Comparison of ENCODE assay signal across 24 mouse cellular contexts in the genomic region with DNA sequence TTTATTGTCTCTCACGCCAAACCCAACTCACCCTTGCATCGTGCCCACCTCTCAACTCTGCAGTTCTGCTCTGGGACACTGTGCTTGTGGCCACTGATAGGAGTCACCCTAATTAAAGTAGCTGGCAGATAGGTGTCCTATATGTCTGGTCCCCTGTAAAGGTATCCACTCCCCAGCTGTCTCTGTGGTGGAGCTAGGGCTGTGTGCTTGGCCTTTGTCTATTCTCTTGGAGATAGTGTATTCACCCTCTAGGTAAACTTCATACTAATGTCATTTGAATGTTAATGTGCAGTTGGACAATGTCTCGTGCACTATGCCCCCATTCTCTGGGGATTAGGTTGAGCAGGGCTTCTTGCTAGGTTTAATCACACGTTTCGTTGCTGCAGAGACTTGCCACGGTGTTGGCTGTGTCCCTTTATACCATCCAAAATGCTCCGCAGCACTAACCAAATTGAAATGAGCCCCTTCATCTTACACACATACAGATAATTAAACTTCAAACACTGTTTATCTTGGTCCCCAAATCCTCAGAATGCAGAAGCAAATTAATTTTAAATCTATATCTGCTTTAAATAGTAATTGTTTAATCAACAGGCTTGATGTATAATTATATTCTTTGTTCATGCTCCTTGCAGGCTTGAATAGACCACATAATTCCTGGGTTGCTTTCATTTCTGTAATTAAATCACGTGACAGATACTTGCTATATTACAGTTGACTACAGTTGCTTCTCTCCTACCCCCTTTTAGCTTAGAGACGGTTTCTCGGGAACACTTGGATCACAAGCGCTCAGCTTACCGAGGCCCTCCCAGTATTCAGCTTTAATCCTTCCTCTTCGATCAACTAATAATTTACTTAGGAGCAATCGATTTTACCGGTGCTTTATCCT.
DNase-seq lines count a peak whose midpoint lies in the region; ATAC-seq and TF ChIP-seq lines count a peak whose summit lies in the region.
"Had no signal": no experiment of that assay in that cellular context is flagged by ENCODE, and none has a peak within 500 bp of the region (broad histone marks: within the 10 kb centered on the region; RNA-seq: fewer than 3 reads in every experiment).

No protein-coding gene starts in this region.

- no peaks in the 10 kb centered on the region for H3K27me3 ChIP-seq in hindbrain, embryonic 16.5 days (replicated peaks; ENCODE audit: control insufficient read depth, insufficient read depth, low read length)
- no peaks in the 10 kb centered on the region for H3K27me3 ChIP-seq in hindbrain, embryonic 10.5 days (ENCODE audit: insufficient read depth, poor library complexity, severe bottlenecking)
- H3K27me3 ChIP-seq in forebrain, embryonic 13.5 days, result no peaks in the 10 kb centered on the region
- no peaks in the 10 kb centered on the region for H3K27me3 ChIP-seq in midbrain, embryonic 14.5 days (ENCODE audit: control insufficient read depth, insufficient read depth, low read length)
- H3K27me3 ChIP-seq in heart, embryonic 12.5 days (replicated peaks), result no peaks in the 10 kb centered on the region
- H3K27me3 ChIP-seq in kidney, adult 2 months (replicated peaks; ENCODE audit: control insufficient read depth, insufficient read depth, low read length), result no peaks in the 10 kb centered on the region
- H3K27me3 ChIP-seq: embryonic facial prominence, embryonic 13.5 days; liver, embryonic 12.5 days; Patski had no signal

- no peak overlapping the region for H3K4me3 ChIP-seq in hindbrain, embryonic 16.5 days (ENCODE audit: low read length)
- no peak overlapping the region for H3K4me3 ChIP-seq in hindbrain, embryonic 10.5 days
- no peak overlapping the region for H3K4me3 ChIP-seq in forebrain, embryonic 13.5 days
- H3K4me3 ChIP-seq in midbrain, embryonic 14.5 days (replicated peaks; ENCODE audit: low read depth, low read length), result no peak overlapping the region
- no peak overlapping the region for H3K4me3 ChIP-seq in heart, embryonic 12.5 days
- H3K4me3 ChIP-seq in kidney, adult 2 months (ENCODE audit: insufficient read depth, low read depth, low read length), result no peak overlapping the region
- H3K4me3 ChIP-seq: embryonic facial prominence, embryonic 13.5 days; heart, embryonic 10.5 days; limb, embryonic 13.5 days; liver, embryonic 12.5 days had no signal

- 70% methylated on average over 15 of the region's 15 CpGs for WGBS in hindbrain, embryonic 16.5 days
- WGBS in hindbrain, embryonic 10.5 days, result 88% methylated on average over 15 of the region's 15 CpGs
- WGBS in forebrain, embryonic 13.5 days, result 37% methylated on average over 15 of the region's 15 CpGs
- 51% methylated on average over 15 of the region's 15 CpGs for WGBS in midbrain, embryonic 14.5 days
- 79% methylated on average over 15 of the region's 15 CpGs for WGBS in heart, embryonic 12.5 days
- WGBS in kidney, adult 2 months, result 82% methylated on average over 15 of the region's 15 CpGs

- no peaks in the 10 kb centered on the region for H3K4me1 ChIP-seq in hindbrain, embryonic 16.5 days (ENCODE audit: control insufficient read depth, insufficient read depth, low read depth, low read length)
- H3K4me1 ChIP-seq in hindbrain, embryonic 10.5 days (replicated peaks), result no peaks in the 10 kb centered on the region
- H3K4me1 ChIP-seq in forebrain, embryonic 13.5 days, result peaks cover 17% of the 10 kb centered on the region
- H3K4me1 ChIP-seq in midbrain, embryonic 14.5 days (ENCODE audit: control insufficient read depth, insufficient read depth, low read length), result peaks cover 7% of the 10 kb centered on the region; the same call in 1 of the 2 replicates
- H3K4me1 ChIP-seq in heart, embryonic 12.5 days (replicated peaks), result no peaks in the 10 kb centered on the region
- no peaks in the 10 kb centered on the region for H3K4me1 ChIP-seq in kidney, adult 2 months (ENCODE audit: control insufficient read depth, insufficient read depth, low read length)
- H3K4me1 ChIP-seq: embryonic facial prominence, embryonic 13.5 days; heart, embryonic 10.5 days; limb, embryonic 13.5 days; liver, embryonic 12.5 days had no signal

- TF ChIP-seq CTCF in kidney, adult 2 months (conservative IDR thresholded peaks at IDR 0.05; ENCODE audit: insufficient read depth, insufficient read length, low read depth, low read length), result no peak

- H3K36me3 ChIP-seq in hindbrain, embryonic 16.5 days (ENCODE audit: control insufficient read depth, insufficient read depth, low read length), result no peaks in the 10 kb centered on the region
- no peaks in the 10 kb centered on the region for H3K36me3 ChIP-seq in hindbrain, embryonic 10.5 days
- no peaks in the 10 kb centered on the region for H3K36me3 ChIP-seq in forebrain, embryonic 13.5 days (ENCODE audit: poor library complexity, severe bottlenecking)
- H3K36me3 ChIP-seq in midbrain, embryonic 14.5 days (ENCODE audit: control insufficient read depth, insufficient read depth, low read length), result no peaks in the 10 kb centered on the region
- H3K36me3 ChIP-seq in heart, embryonic 12.5 days, result no peaks in the 10 kb centered on the region
- no peaks in the 10 kb centered on the region for H3K36me3 ChIP-seq in kidney, adult 2 months (ENCODE audit: control insufficient read depth, insufficient read depth, low read length)
- H3K36me3 ChIP-seq: embryonic facial prominence, embryonic 13.5 days; heart, embryonic 10.5 days; limb, embryonic 13.5 days; liver, embryonic 12.5 days had no signal

- DNase-seq in hindbrain, embryonic 10.5 days (ENCODE audit: low spot score), result no peak
- DNase-seq in MN1 (ENCODE audit: low spot score), result peak; percentile 35
- DNase-seq in midbrain, embryonic 14.5 days, result peak; percentile 32
- DNase-seq in frontal cortex, postnatal 25 days (ENCODE audit: low spot score in 2 of 2), result no peak
- DNase-seq in kidney, adult 2 months, result no peak
- DNase-seq: adrenal gland, adult 8-10 months; cerebellum, adult 18-20 months; cerebellum, postnatal 25 days; gastrocnemius, postnatal 10 days; kidney, adult 11 months; kidney, postnatal 4 days; lung, adult 18-20 months; right cerebral cortex, postnatal 25 days; spleen, adult 18-20 months had no signal

- ATAC-seq in hindbrain, embryonic 16.5 days, result 0 out of 2 replicates have a peak, but pooled peaks have one; percentile 48
- peak; percentile 84 for ATAC-seq in forebrain, embryonic 13.5 days
- no peak for ATAC-seq in midbrain, embryonic 14.5 days (ENCODE audit: low FRiP score, low TSS enrichment)
- no peak for ATAC-seq in heart, embryonic 12.5 days (ENCODE audit: insufficient number of reproducible peaks, low FRiP score)
- ATAC-seq: CD4-positive, CD25-positive, alpha-beta regulatory T cell, adult 4 months; hindbrain, postnatal 0 days; liver, embryonic 12.5 days; Patski had no signal

- H3K9me3 ChIP-seq in hindbrain, embryonic 16.5 days (ENCODE audit: control insufficient read depth, low read length), result no peaks in the 10 kb centered on the region
- H3K9me3 ChIP-seq in hindbrain, embryonic 10.5 days, result no peaks in the 10 kb centered on the region
- no peaks in the 10 kb centered on the region for H3K9me3 ChIP-seq in forebrain, embryonic 13.5 days (replicated peaks)
- H3K9me3 ChIP-seq in midbrain, embryonic 14.5 days (ENCODE audit: control insufficient read depth, low read length), result no peaks in the 10 kb centered on the region
- H3K9me3 ChIP-seq in heart, embryonic 12.5 days (replicated peaks), result 0 out of 2 replicates have a peak, but pooled peaks cover 2% of the 10 kb centered on the region
- H3K9me3 ChIP-seq: embryonic facial prominence, embryonic 13.5 days; heart, embryonic 10.5 days; limb, embryonic 13.5 days; liver, embryonic 12.5 days had no signal

- no peak overlapping the region for H3K27ac ChIP-seq in hindbrain, embryonic 16.5 days (ENCODE audit: low read depth, low read length)
- no peak overlapping the region for H3K27ac ChIP-seq in hindbrain, embryonic 10.5 days
- H3K27ac ChIP-seq in forebrain, embryonic 13.5 days, result no peak overlapping the region
- H3K27ac ChIP-seq in midbrain, embryonic 14.5 days (replicated peaks; ENCODE audit: low read depth, low read length), result peak overlapping the region; percentile 28; the same call in 1 of the 2 replicates
- H3K27ac ChIP-seq in heart, embryonic 12.5 days (ENCODE audit: poor library complexity, severe bottlenecking), result no peak overlapping the region
- H3K27ac ChIP-seq in kidney, adult 2 months (ENCODE audit: insufficient read depth, low read depth, low read length), result no peak overlapping the region
- H3K27ac ChIP-seq: embryonic facial prominence, embryonic 13.5 days; heart, embryonic 10.5 days; hindbrain, postnatal 0 days; limb, embryonic 13.5 days; liver, embryonic 12.5 days had no signal

- H3K4me2 ChIP-seq in hindbrain, embryonic 16.5 days (ENCODE audit: low read length), result no peak overlapping the region
- H3K4me2 ChIP-seq in forebrain, embryonic 13.5 days, result peak overlapping the region; percentile 4; the same call in 1 of the 2 replicates
- H3K4me2 ChIP-seq in midbrain, embryonic 14.5 days (ENCODE audit: low read length), result no peak overlapping the region
- no peak overlapping the region for H3K4me2 ChIP-seq in heart, embryonic 12.5 days
- H3K4me2 ChIP-seq: embryonic facial prominence, embryonic 13.5 days; limb, embryonic 13.5 days; liver, embryonic 12.5 days had no signal

- TF ChIP-seq POLR2A in kidney, adult 2 months (IDR thresholded peaks at IDR 0.05; ENCODE audit: low read depth, low read length), result no peak

- no peak overlapping the region for H3K9ac ChIP-seq in hindbrain, embryonic 16.5 days (ENCODE audit: low read depth, low read length)
- no peak overlapping the region for H3K9ac ChIP-seq in forebrain, embryonic 13.5 days
- H3K9ac ChIP-seq in midbrain, embryonic 14.5 days (replicated peaks; ENCODE audit: low read length), result no peak overlapping the region
- no peak overlapping the region for H3K9ac ChIP-seq in heart, embryonic 12.5 days
- H3K9ac ChIP-seq: embryonic facial prominence, embryonic 13.5 days; limb, embryonic 13.5 days; liver, embryonic 12.5 days had no signal

Comparison
In these comparisons a context has a peak if more than half of its experiments do, and no peak if none do; other contexts are left out.
1. ATAC-seq: peak in hindbrain, embryonic 16.5 days (single experiment) and forebrain, embryonic 13.5 days (single experiment); none in midbrain, embryonic 14.5 days (single experiment) and heart, embryonic 12.5 days (single experiment).
2. DNase-seq: peak in MN1 (single experiment) and midbrain, embryonic 14.5 days (single experiment); none in hindbrain, embryonic 10.5 days (single experiment), frontal cortex, postnatal 25 days (0 of 2) and kidney, adult 2 months (single experiment).